Mouse (Mus musculus) left cerebral cortex, postnatal 4 days (tissue): ENCODE results near the gene 6430548M08Rik. TPM values are rescaled to one million over a fixed set of nuclear protein-coding genes. Genes with fewer than 3 reads are reported as not detected.

Source experiments
- DNase-seq: peaks from one replicate; pipeline ENCODE4 v3.0.0-alpha.2; 2022
- intact Hi-C: fragments of 180-260 bp; cut with DNase I; formaldehyde crosslinking; loops from one replicate; pipeline ENCODE4 v1.15.1; 2025
- total RNA-seq, 2 experiments: library from RNA; stranded (reverse); gene quantifications; 2 replicates each; pipeline ENCODE4 v1.2.3; 2021

The 6430548M08Rik gene
- total RNA-seq, 2 experiments from 2014 or later: 74.9 to 76.5 TPM

DNA sequence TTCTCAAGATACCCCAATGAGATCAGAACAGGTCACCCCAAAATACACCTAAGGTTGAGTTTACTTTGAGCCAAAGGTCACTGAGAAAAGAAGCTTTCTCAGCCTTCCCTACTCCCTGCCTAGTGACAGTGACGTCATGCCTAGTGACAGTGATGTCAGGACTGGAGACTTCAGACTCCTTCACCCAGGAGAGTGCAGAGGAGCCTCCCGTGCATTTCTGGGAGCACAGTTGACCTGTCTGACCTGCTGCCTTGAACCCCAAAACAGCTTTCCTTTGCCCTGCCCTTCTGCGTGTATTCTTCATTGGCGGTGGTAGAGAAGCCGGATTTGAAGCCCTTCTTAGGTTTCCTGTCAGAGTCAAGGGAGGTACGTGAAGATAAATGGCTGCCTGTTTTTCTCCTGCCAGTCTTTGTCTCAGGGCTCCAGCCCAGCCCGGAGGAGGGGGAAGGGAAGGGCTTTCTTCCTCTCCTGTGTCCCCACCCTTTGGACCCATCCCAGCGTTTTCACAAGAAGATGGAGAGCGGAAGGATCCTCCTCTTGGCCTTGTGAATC lies 9.2 kb upstream of the 6430548M08Rik start:
- DNase-seq: no peak
- intact Hi-C loops: no loop called here

GRCm38 (mm10) chr8:120109149-120109548 lies 4.8 kb upstream of the 6430548M08Rik start:
- intact Hi-C loops: no loop called here
- DNase-seq: no peak

DNA sequence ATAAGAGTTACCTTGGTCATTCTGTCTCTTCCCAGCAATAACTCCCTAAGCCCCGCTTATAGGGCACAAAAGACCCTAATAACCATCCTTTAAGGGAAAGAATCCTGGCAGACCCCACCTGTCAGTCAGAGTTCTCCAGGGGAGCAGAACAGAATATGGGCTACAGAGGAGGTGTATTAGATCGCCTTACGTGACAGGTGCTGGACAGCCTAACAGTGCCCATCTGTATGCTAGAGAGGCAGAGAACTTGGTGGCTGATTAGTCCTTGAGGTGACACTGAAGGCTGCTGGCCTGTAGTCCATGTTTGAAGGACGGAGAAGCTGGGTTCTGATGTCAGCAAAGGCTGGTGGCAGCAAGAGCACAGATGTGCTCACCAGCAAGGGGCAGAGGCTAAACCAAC lies 3.0 kb upstream of the 6430548M08Rik start:
- DNase-seq: no peak
- intact Hi-C loops: no loop called here

GRCm38 (mm10) chr8:120111382-120111781 lies 2.6 kb upstream of the 6430548M08Rik start:
- no peak for DNase-seq
- intact Hi-C loops: no loop called here

GRCm38 (mm10) chr8:120112535-120112934 lies 1.4 kb upstream of the 6430548M08Rik start:
- intact Hi-C loops: no loop called here
- no peak for DNase-seq

- intact Hi-C loops: no loop called here
- DNase-seq: peak; percentile 20
These were observed 646 bp upstream of the 6430548M08Rik start for GRCm38 (mm10) chr8:120113306-120113705.

- peak; percentile 46 for DNase-seq
- intact Hi-C loops: no loop called here
These were observed 426 bp downstream of the 6430548M08Rik start for GRCm38 (mm10) chr8:120114315-120114841.

- intact Hi-C loops: no loop called here
- no peak for DNase-seq
These were observed 2.6 kb downstream of the 6430548M08Rik start for GRCm38 (mm10) chr8:120116600-120116999.

DNA sequence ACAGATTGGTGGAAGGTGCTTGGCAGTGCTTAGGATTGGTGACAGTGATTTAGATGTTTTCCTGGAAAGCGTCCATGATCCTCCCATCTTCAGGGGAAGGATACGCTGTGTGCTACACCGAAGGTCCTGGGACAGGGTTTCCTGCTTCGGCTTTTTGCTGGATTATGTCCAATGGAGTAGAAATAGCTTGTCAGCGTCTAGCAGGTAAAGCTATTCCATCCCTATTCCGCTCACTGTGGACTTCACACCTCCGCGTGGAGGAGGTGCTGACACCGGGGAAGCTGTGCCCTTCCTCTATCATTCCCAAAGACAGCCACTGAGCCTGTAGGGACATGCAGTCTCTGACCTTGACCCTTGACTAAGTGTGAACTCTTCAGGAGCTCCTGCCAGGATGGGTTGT lies 4.2 kb downstream of the 6430548M08Rik start:
- intact Hi-C loops: no loop called here

GRCm38 (mm10) chr8:120118847-120119246 lies 4.9 kb downstream of the 6430548M08Rik start:
- intact Hi-C loops: no loop called here
- DNase-seq: no peak

More for the DNA sequence above, 4.2 kb downstream of the 6430548M08Rik start:
- no peak for DNase-seq

DNA sequence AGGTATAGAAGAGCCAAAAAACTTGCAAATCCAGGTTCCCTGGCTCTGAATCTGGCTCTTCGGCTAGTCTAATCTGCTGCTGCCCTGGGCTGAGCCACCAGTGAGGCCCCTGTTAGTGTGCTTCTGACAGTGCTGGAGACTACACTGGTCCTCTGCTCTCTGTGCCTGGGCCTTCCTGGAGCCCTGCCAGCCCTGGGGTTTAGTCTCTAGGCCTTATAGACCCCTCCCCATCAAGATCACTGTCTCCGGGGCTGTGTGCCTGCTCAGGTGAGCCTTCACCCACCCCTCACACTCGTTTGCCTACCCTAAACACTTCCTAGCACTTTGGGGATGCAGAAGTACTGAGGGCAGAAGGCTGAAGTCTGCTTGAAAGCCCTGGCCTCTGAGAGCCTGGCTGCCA lies 5.5 kb downstream of the 6430548M08Rik start:
- DNase-seq: no peak
- intact Hi-C loops: no loop called here

DNA sequence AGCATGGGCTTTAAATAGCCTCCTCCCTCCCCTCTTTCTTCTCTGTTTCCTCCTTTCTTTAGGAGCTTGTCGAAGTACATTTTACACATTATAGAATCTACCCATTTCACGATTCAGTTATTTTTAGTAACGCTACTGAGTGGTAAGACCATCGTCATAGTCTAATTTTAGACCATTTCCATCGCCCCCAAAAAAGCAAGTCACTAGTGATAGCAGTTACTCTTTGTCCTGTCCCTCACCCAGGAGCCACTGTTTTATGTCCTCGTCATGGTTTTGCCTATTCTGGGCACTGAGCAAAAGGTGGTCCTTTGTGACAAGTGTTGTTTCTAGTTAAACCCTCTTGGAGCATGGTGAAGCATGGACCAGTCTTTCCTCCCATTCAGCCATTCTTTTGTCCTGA lies 6.0 kb downstream of the 6430548M08Rik start:
- intact Hi-C loops: no loop called here

GRCm38 (mm10) chr8:120120951-120121350 lies 7.0 kb downstream of the 6430548M08Rik start:
- no peak for DNase-seq
- intact Hi-C loops: no loop called here

More for the DNA sequence above, 6.0 kb downstream of the 6430548M08Rik start:
- no peak for DNase-seq

DNA sequence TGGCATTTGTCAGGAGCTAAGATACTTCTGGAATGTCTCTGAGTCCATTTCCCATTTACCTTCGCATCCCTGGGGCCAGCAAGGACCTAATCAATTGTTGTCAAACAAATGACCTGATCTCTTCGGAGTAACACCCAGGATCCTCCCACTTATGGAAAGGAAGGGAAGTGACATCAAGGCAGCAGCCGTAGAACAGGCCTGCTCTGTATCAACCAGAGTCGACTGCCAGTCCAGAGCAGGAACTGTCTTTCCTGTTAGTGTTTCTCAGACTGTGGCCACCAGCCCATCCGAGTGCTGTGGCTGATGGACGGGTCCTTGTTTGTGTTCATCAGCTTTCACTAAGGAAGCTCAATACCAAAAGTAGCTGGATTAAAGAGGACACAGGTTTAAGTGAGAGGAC lies 10.3 kb downstream of the 6430548M08Rik start:
- DNase-seq: no peak

GRCm38 (mm10) chr8:120124836-120125389 lies 11.0 kb downstream of the 6430548M08Rik start:
- peak; percentile 44 for DNase-seq
- intact Hi-C loops: no loop called here

More for the DNA sequence above, 10.3 kb downstream of the 6430548M08Rik start:
- intact Hi-C loops: no loop called here

DNA sequence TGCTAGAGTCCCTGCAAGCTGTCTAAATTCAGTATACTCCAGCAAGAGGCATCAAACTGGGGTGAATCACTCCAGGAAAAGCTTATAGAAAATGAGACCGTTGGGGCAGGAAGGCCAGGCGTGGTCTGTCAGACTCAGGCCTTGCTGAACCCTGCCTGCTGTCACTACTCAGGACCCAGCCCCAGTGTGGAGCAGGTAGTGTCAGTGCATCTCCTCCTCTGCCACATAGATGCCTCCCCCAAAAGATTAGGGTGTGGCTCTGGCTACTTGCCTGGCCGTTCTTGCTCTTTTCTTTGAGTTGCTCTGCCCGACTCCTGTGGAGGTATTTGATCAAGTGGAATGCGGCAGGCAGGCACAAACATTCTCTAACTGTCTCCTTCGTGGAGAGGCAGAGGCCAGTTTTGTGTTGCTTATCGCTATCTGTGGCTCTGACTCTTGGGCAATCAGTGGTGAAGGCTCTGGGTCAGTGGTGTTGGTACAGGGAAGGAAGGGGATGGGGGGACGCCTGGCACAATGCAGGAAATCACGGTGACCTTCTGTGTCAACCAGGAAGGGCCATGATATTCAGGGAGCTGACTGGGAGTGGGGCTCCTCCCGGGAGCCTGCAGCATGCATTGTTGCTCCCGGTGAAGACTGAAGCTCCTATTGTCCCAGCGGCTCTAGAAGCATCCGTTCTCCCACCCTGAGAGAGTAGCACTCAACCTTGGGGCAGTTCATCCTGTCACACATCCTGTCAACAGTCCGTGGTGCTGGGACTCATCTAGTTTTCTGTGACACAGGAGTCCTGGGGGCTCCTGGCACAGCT lies 12.6 kb downstream of the 6430548M08Rik start:
- intact Hi-C loops: no loop called here
- DNase-seq: no peak

- intact Hi-C loops: no loop called here
- no peak for DNase-seq
These were observed 15.6 kb downstream of the 6430548M08Rik start for GRCm38 (mm10) chr8:120129547-120129946.

DNA sequence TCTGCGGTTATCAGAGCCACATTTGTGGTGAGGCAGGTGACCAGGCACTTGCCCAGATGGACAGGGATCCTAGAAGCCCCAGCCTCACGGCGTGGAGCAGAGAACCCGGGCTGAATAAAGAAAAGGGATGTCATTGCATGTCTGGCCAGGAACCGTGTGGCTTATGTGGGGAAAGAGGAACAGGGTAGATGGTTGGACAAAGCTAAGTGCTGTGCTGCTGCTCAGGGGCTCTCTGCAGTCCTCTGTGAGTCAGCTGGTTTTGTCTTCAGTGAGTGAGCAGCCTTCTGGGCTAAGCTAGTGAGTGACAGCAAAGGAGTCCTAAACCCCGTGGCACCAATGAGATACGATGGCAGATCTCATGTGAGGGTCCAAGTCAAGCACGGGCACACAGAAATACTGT lies 17.2 kb downstream of the 6430548M08Rik start:
- intact Hi-C loops: no loop called here

GRCm38 (mm10) chr8:120133169-120133568 lies 19.2 kb downstream of the 6430548M08Rik start:
- no peak for DNase-seq
- intact Hi-C loops: no loop called here

More for the DNA sequence above, 17.2 kb downstream of the 6430548M08Rik start:
- no peak for DNase-seq

GRCm38 (mm10) chr8:120135687-120136086 lies 21.7 kb downstream of the 6430548M08Rik start:
- intact Hi-C loops: no loop called here
- DNase-seq: no peak

DNA sequence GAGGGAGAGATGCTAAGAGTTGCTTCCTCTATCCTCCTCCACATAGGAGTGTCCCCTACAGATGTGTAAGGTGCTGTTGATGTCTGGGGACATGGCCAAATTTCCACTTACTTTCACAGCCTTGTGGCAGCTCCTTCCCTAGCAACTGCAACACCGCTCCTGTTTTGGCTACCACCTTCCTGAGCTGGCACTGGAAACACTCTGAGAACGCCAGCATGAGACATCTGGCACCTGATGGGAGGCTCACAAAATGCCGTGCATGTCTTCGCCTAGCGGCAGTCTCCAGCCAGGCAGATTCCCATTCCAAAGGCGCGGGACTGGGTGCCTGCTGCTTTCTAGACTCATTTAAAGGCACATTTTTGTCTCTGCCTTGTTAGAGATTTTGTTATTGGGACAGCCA lies 22.7 kb downstream of the 6430548M08Rik start:
- DNase-seq: peak; percentile 56
- intact Hi-C loops: no loop called here

DNA sequence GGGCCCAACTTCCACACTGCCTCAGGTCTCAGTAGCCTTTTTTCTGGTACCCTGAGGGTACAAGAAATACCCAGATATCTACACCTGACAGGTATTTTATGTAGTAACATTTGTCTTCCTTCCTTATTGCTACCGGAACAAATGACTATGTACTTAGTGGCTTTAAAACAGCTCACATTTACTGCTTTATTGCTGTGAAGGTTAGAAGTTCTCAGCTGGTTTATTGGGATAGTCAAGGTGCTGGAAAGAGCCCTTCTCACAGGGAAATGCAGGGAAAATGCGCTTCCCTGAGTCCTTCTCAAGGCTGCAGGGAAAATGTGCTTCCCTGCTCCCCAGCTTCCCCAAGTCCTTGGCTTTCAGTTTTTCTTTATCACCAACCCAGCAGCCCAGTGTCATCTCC lies 25.0 kb downstream of the 6430548M08Rik start:
- no peak for DNase-seq
- intact Hi-C loops: no loop called here
